Mouse (Mus musculus): ENCODE measurements around the gene Anxa2.

The Anxa2 gene

GRCm38 (mm10) chr9:69459876-69460275, 6.5 kb downstream of the Anxa2 start:
- DNase-seq, result no peak

DNA sequence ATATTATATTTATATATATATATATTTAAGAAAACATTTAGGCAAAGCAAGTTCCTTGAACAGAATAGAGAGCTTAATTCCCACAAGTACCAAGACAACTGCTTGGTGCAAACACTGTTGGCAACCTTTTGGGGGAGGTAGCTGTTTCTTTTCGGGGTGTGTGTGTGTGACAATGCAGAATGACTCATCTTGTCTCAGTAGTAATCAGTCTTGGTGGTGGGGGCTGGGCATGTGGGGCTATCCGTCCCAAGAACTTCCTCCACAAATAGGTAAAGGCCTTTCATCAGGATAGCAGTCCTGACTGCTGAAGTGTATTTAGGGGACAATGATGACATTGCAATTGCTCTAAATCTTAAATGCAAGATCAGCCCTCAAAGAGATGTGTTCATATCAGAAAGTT, 9.6 kb downstream of the Anxa2 start:
- no peak for DNase-seq

DNA sequence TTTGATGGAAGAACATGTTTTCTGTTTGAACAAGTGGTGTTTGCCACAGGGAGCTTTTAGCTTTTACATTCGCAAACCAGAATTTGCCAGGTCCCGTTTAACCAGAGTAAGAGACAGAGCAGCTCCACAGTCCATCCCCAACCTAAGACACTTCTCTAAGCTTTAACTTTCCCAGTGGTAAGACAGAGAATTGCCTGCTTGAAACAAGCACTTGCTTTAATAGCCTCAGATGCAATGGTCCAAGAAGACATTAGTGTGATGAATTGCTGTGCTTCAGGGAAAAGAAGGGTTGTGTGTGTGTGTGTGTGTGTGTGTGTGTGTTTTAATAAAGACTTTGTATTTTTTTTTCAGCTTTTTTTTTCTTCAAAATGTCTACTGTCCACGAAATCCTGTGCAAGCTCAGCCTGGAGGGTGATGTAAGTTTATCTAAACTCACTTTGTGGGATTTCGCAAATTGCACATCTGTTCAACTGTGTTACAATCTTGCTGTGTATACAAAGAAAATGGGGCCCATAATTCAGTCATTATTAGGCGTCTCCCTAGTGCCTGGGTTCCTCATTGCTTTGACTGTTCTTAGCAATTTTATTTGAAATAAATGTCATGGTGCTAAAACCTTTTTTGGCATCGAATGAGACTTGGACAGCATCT, 10.8 kb downstream of the Anxa2 start:
- DNase-seq, result no peak

DNA sequence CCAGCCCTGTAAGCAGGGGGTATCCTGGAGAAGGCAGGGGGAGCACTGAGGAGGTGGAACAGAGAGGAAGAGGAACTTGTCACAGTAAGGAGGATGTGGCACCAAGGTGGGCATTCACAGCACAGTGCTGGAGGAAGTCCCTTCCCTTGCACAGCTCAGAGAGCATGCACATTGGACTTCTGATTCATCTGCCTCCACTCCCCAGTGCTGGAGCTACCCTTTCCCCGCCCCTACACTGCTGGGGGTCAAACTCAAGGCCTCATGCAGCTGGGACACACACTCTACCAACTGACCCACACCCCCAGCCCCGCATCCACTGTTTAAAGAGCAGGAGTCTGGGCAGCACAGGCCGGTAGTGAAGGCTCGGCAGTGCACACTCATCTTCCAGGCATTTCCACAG, 12.7 kb downstream of the Anxa2 start:
- no peak for DNase-seq

DNA sequence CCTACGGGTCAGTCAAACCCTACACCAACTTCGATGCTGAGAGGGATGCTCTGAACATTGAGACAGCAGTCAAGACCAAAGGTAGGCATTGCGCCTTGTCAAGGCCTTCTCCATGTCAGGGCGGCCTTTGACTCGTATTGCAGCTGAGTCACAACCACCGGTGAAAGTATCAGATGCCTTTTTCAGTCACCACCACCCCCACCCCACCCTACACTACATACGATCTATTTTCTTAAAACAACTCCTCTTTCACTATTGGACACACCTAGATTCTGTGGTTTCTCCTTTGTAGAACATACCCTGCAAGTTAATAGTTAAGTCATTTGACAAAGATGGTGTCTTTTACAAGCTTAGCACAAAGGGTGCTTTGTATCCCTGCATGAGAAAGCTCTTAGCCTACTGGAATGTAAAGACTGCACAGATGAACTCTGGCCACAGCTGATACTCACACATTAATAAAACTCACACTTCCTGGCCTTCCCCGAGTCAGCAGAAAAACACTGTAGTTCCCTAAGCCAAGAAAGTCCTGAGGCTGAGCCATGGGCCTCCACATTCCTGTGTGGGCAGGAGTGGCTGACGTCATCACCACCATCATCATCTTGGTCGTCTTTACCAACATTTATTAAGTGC, 14.0 kb downstream of the Anxa2 start:
- DNase-seq, result no peak

DNA sequence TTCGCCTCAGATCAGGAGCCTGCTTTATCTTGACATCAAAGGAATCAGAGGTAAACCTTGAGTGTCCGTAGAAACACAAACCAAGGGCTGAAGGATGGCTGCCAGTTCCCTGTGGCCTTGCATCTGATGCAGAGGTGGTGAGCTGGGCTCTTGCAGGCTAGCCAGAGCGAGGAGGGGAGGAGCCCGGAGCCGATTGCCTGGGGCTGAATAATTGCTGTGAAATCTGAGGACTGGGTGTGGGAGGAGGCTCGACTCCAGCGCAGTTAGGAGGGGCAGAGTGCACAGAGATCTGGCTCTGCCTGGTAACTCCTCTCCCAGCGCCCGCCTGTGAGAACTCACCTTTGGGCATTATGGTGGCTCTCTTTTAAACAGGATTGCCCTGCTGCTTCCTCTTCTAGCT, 15.6 kb downstream of the Anxa2 start:
- peak; percentile 60 to 67 for DNase-seq

GRCm38 (mm10) chr9:69470362-69470761, 16.9 kb downstream of the Anxa2 start:
- no peak for DNase-seq

DNA sequence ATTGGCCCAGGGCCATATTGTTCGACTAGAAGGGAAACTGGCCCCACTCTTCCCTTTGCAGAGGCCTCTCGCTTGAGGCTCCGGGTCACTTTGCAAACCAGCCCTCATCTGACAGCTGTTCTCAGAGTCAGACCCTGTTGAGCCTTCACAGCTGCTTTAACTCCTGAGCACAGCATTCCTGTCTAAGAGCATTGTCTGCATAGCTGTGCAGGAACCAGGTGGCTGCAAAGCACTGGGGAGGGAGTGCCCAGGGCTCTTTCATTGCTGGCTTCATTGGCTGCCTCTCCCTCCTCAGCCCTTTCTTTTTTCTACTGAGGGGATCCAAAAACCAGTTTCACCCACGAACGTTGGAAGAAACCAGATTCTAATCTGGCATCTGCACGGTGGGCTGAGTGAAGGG, 17.5 kb downstream of the Anxa2 start:
- DNase-seq, result peak; percentile 29 to 30

DNA sequence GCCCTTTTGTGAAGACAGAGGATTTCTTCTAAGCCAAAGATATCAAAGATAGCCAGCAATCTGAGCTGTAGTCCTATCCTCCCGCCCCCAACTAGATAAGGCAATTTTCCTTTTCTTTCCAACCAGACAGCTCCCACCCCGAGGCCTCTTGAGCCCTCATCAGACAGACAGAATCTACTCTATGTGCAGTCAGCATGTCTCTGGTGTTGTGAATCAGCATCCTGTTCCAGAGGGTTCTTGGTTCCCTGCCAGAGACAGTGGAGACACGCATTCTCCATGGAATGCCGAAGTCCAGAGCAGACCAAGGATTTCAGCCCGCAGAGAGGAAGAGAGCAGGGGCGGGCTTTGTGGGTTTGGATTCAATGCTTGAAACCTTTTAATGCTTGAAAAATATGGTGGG, 19.3 kb downstream of the Anxa2 start:
- peak; percentile 68 to 84 for DNase-seq

DNA sequence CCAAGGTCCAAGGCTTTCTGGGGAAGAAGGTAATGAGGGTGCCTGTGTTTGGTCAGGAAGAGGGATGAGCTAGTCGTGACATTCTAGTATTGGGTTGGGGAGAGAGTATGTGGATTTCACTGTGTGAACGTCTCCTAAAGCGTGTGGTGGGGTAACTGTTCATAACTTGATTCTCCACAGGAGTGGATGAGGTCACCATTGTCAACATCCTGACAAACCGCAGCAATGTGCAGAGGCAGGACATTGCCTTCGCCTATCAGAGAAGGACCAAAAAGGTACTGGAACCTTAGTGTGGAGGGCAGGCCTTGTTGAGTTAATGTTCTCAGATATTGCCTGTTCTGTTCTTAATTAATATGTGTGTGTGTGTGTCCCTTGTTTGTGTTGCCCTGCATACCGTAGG, 22.5 kb downstream of the Anxa2 start:
- DNase-seq, result peak in 1 of 2 experiments; percentile 67

- DNase-seq, result no peak
Observed at GRCm38 (mm10) chr9:69477195-69477823, 23.9 kb downstream of the Anxa2 start.

DNA sequence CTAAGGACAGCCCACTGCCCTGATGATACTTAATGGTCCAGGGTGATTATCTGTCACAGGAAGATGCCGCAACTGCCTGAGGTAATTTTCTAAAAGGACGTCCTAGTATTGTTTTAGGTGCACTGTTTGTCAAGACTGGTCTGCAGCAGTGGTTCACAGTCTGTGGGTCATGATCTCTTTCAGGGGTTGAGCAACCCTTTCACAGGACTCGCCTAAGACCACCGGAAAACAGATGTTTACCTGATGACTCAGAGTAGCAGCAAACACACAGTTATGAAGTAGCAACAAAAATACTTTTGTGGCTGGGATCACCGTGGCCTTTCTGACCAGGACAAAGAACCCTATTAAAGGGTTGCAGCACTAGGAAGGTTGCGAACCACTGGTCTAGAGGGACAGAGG, 24.4 kb downstream of the Anxa2 start:
- DNase-seq, result no peak

- DNase-seq, result peak; percentile 70 to 82
Observed at GRCm38 (mm10) chr9:69480344-69480743, 26.9 kb downstream of the Anxa2 start.

DNA sequence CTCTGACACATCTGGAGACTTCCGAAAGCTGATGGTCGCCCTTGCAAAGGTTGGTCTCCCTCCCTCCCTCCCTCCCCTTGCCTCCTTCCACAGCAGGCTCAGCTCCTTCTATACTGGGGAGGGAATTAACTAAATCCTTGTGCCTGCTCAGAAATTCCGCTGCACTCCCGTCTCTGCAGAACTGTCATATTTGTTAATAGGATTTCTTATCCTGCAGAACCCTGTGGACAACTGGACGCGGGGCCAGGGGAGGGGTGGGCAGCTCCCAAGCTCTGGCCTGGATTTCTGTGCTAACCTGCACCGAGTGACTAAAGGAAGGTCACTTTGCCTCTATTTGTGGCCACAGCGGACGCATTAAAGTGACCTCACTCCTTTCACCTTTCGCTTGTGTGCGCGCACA, 30.4 kb downstream of the Anxa2 start:
- no peak for DNase-seq

DNA sequence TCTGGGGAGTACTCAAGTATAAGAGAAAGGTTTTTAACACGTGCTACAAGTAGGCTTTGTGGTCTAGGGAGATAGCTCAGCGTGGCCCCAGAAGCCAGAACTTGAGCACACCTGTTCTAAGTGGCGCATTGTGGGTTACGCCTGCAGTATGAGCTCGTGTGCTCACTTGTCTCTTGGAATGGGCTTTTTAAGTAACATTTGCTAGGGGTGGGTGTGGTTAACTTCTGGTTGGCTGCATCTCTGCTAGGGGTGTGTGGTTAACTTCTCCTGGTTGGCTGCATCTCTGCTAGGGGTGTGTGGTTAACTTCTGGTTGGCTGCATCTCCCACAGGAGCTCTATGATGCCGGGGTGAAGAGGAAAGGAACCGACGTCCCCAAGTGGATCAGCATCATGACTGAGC, 32.7 kb downstream of the Anxa2 start:
- no peak for DNase-seq

DNA sequence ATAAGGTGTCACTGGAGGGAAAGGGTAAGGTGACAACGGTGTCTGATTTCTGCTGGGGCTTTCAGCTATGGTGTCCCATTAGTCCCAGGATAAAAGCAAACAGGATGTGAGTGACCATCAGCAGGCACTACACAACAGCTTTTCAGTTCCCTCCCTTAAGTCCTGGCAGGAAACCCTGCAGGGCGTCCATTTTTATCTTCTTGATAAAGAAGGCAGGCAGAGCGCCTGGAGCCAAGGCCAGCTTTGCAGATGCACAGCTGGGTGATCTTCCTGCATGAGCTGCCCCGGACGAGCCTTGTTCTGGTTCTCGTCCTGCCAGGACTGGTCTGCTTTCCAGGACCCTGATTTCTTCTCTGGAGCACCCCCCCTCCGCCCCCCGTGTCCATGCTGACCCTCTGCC, 35.1 kb downstream of the Anxa2 start:
- no peak for DNase-seq

DNA sequence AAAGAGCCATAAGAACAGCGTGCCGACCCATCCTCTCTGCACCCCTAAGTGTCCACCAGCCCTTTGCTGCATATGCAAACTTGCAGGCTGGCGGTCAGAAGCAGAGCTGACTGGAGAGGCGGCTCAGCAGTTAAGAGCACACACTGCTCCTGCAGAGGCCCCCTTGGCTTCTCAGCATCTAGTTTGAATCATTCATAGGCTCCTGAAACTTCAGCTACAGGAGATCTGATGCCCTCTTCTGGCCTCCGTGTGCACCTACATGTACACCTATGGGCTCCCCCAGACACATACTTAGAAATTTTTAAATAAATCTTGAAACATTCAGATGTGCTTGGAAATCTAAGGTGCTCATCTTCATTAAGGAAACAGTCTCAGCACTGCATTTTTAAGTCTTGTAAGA, 35.6 kb downstream of the Anxa2 start:
- no peak for DNase-seq

DNA sequence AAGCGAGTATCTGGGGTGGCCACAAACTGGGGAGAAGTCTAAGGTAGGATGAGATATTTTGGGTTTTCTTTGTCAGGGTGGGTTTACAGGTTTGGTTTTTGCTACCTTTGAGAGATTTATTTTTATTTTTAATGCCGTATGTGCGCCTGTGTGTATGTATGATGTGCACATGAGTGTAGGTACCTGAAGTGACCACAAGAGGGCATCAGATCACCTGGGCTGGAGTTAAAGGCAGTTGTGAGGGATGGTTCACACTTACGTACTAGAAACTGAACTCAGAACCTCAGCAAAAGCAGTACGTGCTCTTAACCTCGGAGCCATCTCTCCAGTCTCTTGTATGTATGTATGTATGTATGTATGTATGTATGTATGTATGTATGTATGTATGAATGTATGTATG, 39.4 kb downstream of the Anxa2 start:
- DNase-seq, result no peak

DNA sequence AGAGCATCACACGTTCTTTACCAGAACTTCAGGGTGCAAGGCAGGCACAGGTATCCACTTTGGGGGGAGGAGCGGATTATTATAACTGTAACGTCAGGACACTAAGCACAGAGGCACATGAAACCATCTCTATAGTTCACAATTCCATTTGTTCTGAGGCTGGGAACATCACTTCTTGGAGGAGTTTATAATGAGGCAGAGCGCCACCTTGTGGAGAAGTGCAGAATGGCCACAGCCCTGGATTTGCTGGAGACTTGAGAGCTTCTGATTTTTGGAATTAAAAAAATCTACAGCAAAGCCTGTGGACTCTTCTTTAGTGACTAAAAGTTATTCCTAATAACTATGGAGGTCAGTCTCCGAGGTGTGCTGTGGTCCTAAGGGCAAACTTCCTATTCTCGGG, 49.1 kb downstream of the Anxa2 start:
- peak; percentile 46 to 48 for DNase-seq

GRCm38 (mm10) chr9:69505611-69506010, 52.2 kb downstream of the Anxa2 start:
- DNase-seq, result no peak

DNA sequence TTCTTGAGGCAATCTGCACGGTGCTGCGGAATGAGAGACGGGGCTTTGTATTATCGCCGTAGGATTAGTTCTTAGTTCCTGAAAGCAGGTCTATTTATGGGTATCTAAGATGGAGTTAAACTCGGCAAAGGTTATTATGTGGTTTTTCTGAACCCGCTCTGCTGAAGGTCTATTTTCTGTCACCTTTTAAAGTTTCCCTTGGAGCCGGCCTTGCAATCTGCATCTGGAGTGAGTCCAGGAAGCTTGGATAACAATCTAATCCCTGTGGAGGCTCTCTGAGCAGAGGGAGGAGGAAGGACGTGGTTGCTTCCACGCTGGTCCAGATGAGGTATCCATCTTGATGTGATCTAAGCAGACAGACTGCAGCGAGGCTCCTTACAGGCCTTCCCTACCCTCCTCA, 53.8 kb downstream of the Anxa2 start:
- DNase-seq, result no peak

DNA sequence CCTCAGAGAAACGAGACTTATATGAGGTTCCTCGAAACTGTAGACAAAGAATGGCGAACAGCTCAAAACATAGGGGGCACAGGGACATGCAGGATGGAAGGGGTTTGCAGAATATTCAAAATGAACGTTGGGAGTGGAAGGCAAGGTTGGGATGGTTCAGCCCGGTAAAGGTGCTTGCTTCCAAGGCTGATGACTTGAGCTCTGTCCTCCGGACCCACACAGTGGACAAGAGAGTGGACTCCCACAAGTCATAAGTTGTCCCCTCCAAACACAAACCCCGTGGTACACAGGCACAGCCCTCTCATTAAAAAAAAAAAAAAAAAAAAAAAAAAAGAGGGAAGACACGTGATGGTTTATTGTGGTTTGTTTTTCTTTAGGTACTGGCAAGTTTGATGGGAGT, 54.6 kb downstream of the Anxa2 start:
- DNase-seq, result no peak

DNA sequence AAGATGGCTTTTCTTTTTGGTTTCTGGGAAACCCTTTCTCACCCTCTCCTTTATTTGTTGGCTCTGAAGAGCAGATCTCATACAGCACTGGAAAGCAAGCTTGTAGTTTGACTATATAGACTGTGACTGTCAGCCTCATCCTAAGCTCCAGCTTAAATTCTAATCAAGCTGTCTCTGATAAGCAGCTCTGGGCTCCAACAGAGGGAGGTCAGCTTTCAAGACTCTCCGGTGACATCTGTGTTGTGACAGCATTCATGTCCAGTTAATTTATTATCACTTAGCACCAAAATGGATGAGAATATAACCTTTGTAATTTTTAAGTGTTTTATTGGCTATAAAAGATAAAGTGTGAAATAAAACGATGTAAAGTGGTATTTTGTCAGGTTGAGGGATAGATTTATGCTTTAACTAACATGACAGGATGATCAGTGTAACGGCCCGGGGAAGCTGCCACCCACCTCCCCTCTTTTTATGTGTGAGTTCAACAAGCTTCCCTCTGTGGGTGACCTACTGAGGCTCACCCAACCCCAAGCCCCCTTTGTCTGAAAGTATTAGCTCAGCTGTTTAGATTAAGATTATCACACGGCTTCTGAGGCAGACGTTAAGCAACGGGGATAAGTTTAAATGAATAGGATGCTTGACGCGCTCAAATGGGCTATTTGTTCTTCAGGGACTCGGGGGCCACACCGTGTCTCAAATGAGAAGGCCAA, 58.6 kb downstream of the Anxa2 start:
- no peak for DNase-seq

- no peak for DNase-seq
Observed at GRCm38 (mm10) chr9:69512726-69513125, 59.3 kb downstream of the Anxa2 start.

All from lung, adult 18-20 months (tissue).